Mouse (Mus musculus) hindbrain, embryonic 11.5 days (tissue): Measurements from ENCODE around the gene Anks6. TPM values are rescaled to one million over a fixed set of nuclear protein-coding genes. Genes with fewer than 3 reads are reported as not detected.

Experiments used
- ATAC-seq: fragments of 200-750 bp; cut with Nextera tagmentation; 2 replicates; pipeline ENCODE4 v1.8.0; 2017; ENCODE audit warnings: mild to moderate bottlenecking, moderate TSS enrichment, moderate library complexity; ENCODE audit not compliant: low FRiP score
- DNase-seq: peaks from one replicate; pipeline ENCODE4 v3.0.0-alpha.2; 2015; ENCODE audit warnings: low spot score
- H3K27ac ChIP-seq: fragments of 300-500 bp; sonication (generic); 2 replicates; pipeline ENCODE4 v1.5.1; 2014; ENCODE audit warnings: mild to moderate bottlenecking, low read depth, low read length
- H3K27me3 ChIP-seq: fragments of 300-500 bp; sonication (generic); 2 replicates; pipeline ENCODE4 v1.6.1; 2014; ENCODE audit warnings: mild to moderate bottlenecking, low read length, moderate library complexity, mixed read lengths; ENCODE audit not compliant: control insufficient read depth, insufficient read depth
- H3K36me3 ChIP-seq: fragments of 300-500 bp; sonication (generic); 2 replicates; pipeline ENCODE4 v1.6.1; 2014; ENCODE audit warnings: mild to moderate bottlenecking, low read length, moderate library complexity, mixed read lengths; ENCODE audit not compliant: control insufficient read depth, insufficient read depth
- H3K4me1 ChIP-seq: fragments of 300-500 bp; sonication (generic); replicated peaks from 2 replicates; pipeline ENCODE4 v1.6.1; 2014; ENCODE audit warnings: low read length, mixed read lengths; ENCODE audit not compliant: control insufficient read depth, insufficient read depth
- H3K4me2 ChIP-seq: fragments of 300-500 bp; sonication (generic); replicated peaks from 2 replicates; pipeline ENCODE4 v1.6.1; 2014; ENCODE audit warnings: mild to moderate bottlenecking, low read depth, low read length
- H3K4me3 ChIP-seq: fragments of 300-500 bp; sonication (generic); 2 replicates; pipeline ENCODE4 v1.5.1; 2014; ENCODE audit warnings: low read depth, low read length
- H3K9ac ChIP-seq: fragments of 300-500 bp; sonication (generic); 2 replicates; pipeline ENCODE4 v1.6.1; 2014; ENCODE audit warnings: low read depth, low read length
- H3K9me3 ChIP-seq: fragments of 300-500 bp; sonication (generic); 2 replicates; pipeline ENCODE4 v1.6.1; 2016; ENCODE audit warnings: low read length; ENCODE audit not compliant: control insufficient read depth
- WGBS: fragments of 180-500 bp; shearing (Covaris S2); extraction: QIAGEN DNeasy Blood & Tissue Kit; methylation state at CpG from one replicate; pipeline ENCODE4 v1.1.7; 2014; 5-methylcytosine and 5-hydroxymethylcytosine counted together
- polyA plus RNA-seq: library from polyadenylated mRNA; unstranded; fragments of >200 nt; fragmentation: Nextera tagmentation; extraction: Ambion mirVana; gene quantifications from 2 replicates; pipeline ENCODE4 v1.2.1, GENCODE M21; 2014

The Anks6 gene
- polyA plus RNA-seq, 1 experiment from 2014 or later: 2.9 TPM

- H3K4me2 ChIP-seq: no peak overlapping the region
- H3K27me3 ChIP-seq: no peaks in the 10 kb centered on the region
- no peaks in the 10 kb centered on the region for H3K4me1 ChIP-seq
- ATAC-seq: no peak
- H3K9ac ChIP-seq: no peak overlapping the region
- no peak overlapping the region for H3K27ac ChIP-seq
- H3K9me3 ChIP-seq: no peaks in the 10 kb centered on the region
- no peak for DNase-seq
- H3K4me3 ChIP-seq: no peak overlapping the region
- no peaks in the 10 kb centered on the region for H3K36me3 ChIP-seq
- 95% methylated on average over 7 of the region's 7 CpGs for WGBS
Measured at GRCm38 (mm10) chr4:46977161-46977560, 80.1 kb downstream of the Anks6 start.

DNA sequence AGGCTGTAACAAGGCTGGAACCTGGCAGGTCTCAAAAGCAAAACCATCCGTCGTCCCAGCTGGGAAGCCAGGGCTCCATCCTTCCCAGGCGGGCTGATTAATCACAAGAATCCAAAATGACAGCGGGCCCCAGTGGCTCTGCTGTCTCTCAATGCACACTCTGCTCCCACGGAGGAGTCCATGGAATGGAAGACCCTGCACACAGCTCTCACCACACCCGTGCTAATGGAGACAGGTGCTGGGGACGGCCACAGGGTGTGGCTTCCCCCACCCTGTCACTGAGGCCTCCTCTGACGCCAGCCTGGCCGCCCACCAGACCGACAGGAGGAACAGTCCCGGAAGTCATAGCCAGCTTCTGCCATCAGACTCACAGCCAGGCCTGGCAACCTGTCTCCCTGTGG, 80.6 kb downstream of the Anks6 start:
- Histone ChIP-seq H3K9ac (no peak overlapping the region), H3K4me3 (no peak overlapping the region), H3K27me3 (no peaks in the 10 kb centered on the region), H3K36me3 (no peaks in the 10 kb centered on the region), H3K9me3 (no peaks in the 10 kb centered on the region), H3K4me2 (no peak overlapping the region), H3K4me1 (no peaks in the 10 kb centered on the region), H3K27ac (no peak overlapping the region)
- peak; percentile 9 for DNase-seq
- no peak for ATAC-seq
- WGBS: 76% methylated on average over 11 of the region's 11 CpGs

GRCm38 (mm10) chr4:46973322-46973721, 83.9 kb downstream of the Anks6 start:
- ATAC-seq: no peak
- H3K9me3 ChIP-seq: no peaks in the 10 kb centered on the region
- H3K27ac ChIP-seq: no peak overlapping the region
- H3K27me3 ChIP-seq: no peaks in the 10 kb centered on the region
- no peaks in the 10 kb centered on the region for H3K4me1 ChIP-seq
- H3K4me3 ChIP-seq: no peak overlapping the region
- no peak overlapping the region for H3K9ac ChIP-seq
- no peak for DNase-seq
- WGBS: 86% methylated on average over 10 of the region's 10 CpGs
- no peaks in the 10 kb centered on the region for H3K36me3 ChIP-seq
- no peak overlapping the region for H3K4me2 ChIP-seq

GRCm38 (mm10) chr4:46967981-46968380, 89.2 kb downstream of the Anks6 start:
- Histone ChIP-seq H3K27ac (no peak overlapping the region), H3K4me1 (no peaks in the 10 kb centered on the region), H3K9ac (no peak overlapping the region), H3K9me3 (no peaks in the 10 kb centered on the region), H3K4me3 (no peak overlapping the region), H3K36me3 (no peaks in the 10 kb centered on the region), H3K27me3 (no peaks in the 10 kb centered on the region), H3K4me2 (no peak overlapping the region)
- 91% methylated on average over 10 of the region's 10 CpGs for WGBS
- no peak for ATAC-seq
- DNase-seq: no peak

GRCm38 (mm10) chr4:46966551-46966950, 90.7 kb downstream of the Anks6 start:
- Histone ChIP-seq H3K4me1 (no peaks in the 10 kb centered on the region), H3K27me3 (no peaks in the 10 kb centered on the region), H3K27ac (no peak overlapping the region), H3K36me3 (no peaks in the 10 kb centered on the region), H3K4me2 (no peak overlapping the region), H3K4me3 (no peak overlapping the region), H3K9me3 (no peaks in the 10 kb centered on the region), H3K9ac (no peak overlapping the region)
- ATAC-seq (no peak), DNase-seq (no peak)

Other genes with a start within 250 kb of the Anks6 start
- 0.54 and 0.71 TPM in 2 replicates for gene Gabbr2, start 65.6 kb downstream of the Anks6 start, polyA plus RNA-seq
- gene Galnt12, start 34.5 kb upstream of the Anks6 start, polyA plus RNA-seq: 2.7 and 2.8 TPM in 2 replicates
- gene Col15a1, start 150.7 kb upstream of the Anks6 start, polyA plus RNA-seq: 4.6 and 5.9 TPM in 2 replicates